Mouse (Mus musculus) ES-E14 (cell line): ENCODE data around the gene Osbpl10. TPM values are rescaled to one million over a fixed set of nuclear protein-coding genes. Genes with fewer than 3 reads are reported as not detected.

Experiments used
- DNase-seq: peaks from one replicate; pipeline ENCODE4 v3.0.0-alpha.2; 2013; ENCODE audit warnings: low read depth, low spot score
- H3K27ac ChIP-seq: 2 replicates; pipeline ENCODE4 v1.5.1; 2012; ENCODE audit warnings: low read depth, mild to moderate bottlenecking, low read length, moderate library complexity, mixed read lengths; ENCODE audit not compliant: poor library complexity, insufficient read depth, severe bottlenecking
- H3K36me3 ChIP-seq: 2 replicates; pipeline ENCODE4 v1.6.1; 2012; ENCODE audit warnings: mild to moderate bottlenecking, low read length, moderate library complexity, mixed read lengths; ENCODE audit not compliant: control insufficient read depth, poor library complexity, insufficient read depth, severe bottlenecking
- H3K4me1 ChIP-seq, 2 experiments: fragments of 150-350 bp in 1 of 2; sonication (generic) in 1 of 2; 2 replicates each; pipeline ENCODE4 v1.6.1; 2012; ENCODE audit warnings: low read length in 2 of 2, mild to moderate bottlenecking in 1 of 2, mixed read lengths in 1 of 2; ENCODE audit not compliant: control insufficient read depth in 2 of 2, insufficient read depth in 2 of 2, poor library complexity in 1 of 2
- H3K4me3 ChIP-seq, 2 experiments: fragments of 150-350 bp in 1 of 2; sonication (generic) in 1 of 2; 2 replicates each; pipeline ENCODE4 v1.5.1; 2012; ENCODE audit warnings: low read length in 2 of 2, low read depth in 1 of 2, mild to moderate bottlenecking in 1 of 2, mixed read lengths in 1 of 2; ENCODE audit not compliant: insufficient read depth in 1 of 2, poor library complexity in 1 of 2, severe bottlenecking in 1 of 2
- H3K9ac ChIP-seq: 2 replicates; pipeline ENCODE4 v1.6.1; 2012; ENCODE audit warnings: low read depth, mild to moderate bottlenecking, low read length, mixed read lengths; ENCODE audit not compliant: poor library complexity, insufficient read depth, severe bottlenecking
- H3K9me3 ChIP-seq: fragments of 150-350 bp; sonication (generic); 2 replicates; pipeline ENCODE4 v1.6.1; 2012; ENCODE audit warnings: low read depth, mild to moderate bottlenecking, low read length; ENCODE audit not compliant: control insufficient read depth, insufficient read depth
- CHD2 ChIP-seq: IDR thresholded peaks from 2 replicates; pipeline ENCODE4 v1.6.1; 2014; ENCODE audit warnings: mild to moderate bottlenecking, low read depth, low read length, inconsistent platforms
- HCFC1 ChIP-seq: IDR thresholded peaks from 2 replicates; pipeline ENCODE4 v1.6.1; 2012; ENCODE audit warnings: low read length, inconsistent platforms, borderline replicate concordance; ENCODE audit not compliant: insufficient read depth
- MAFK ChIP-seq: IDR thresholded peaks from 2 replicates; pipeline ENCODE4 v1.6.1; 2014; ENCODE audit warnings: mild to moderate bottlenecking, low read depth, low read length, inconsistent platforms; ENCODE audit not compliant: insufficient read depth
- ZC3H11A ChIP-seq: IDR thresholded peaks from 2 replicates; pipeline ENCODE4 v1.6.1; 2012; ENCODE audit warnings: low read depth, mild to moderate bottlenecking, inconsistent platforms, low read length, borderline replicate concordance
- ZNF384 ChIP-seq: IDR thresholded peaks from 2 replicates; pipeline ENCODE4 v1.6.1; 2012; ENCODE audit warnings: low read depth, low read length, inconsistent platforms
- in situ Hi-C, 2 experiments: fragments of 600-800 bp; cut with MboI; formaldehyde crosslinking; loops; one replicate each; pipeline ENCODE4 v1.15.1; 2025; ENCODE audit warnings: low sequenced_read_pairs in 2 of 2, inconsistent platforms in 1 of 2; ENCODE audit not compliant: unreplicated experiment in 2 of 2
- total RNA-seq: library from RNA; depleted of rRNA; stranded (reverse); fragments of 300-350 nt; gene quantifications from 2 replicates; pipeline ENCODE4 v1.2.3, GENCODE M21; 2012

Osbpl10 gene
- total RNA-seq, 1 experiment, result 15.2 TPM

DNA sequence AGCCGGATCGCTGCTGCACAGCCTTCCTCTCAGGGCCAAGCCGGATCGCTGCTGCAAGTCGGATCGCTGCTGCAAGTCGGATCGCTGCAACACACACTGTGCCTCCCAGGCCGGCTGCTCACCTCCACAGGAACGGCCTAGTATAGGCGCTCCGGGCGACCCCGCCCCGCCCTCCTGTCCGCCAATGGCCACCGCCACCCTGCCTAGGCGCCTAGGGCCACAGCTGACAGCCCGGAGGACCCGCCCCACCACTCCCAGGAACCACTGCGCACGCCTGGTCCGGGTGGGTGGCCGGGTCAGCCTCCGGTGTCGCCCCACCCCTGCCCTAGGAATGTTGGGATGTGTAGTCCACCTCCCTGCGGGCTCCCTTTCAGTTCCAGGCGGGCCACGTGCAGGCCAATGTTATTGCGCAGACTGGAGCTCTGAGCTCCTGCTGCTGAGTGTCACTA lies 44.6 kb upstream of the Osbpl10 start, which contains the start of gene Gpd1l:
TSS of gene Gpd1l (minus strand) at position 265 of the 449 bp plus-strand sequence.
- in situ Hi-C loops, result no loop called here
- H3K9me3 ChIP-seq, result no peaks in the 10 kb centered on the region
- peaks cover 2 to 19% of the 10 kb centered on the region in 2 experiments; a peak in 3 of 4 replicates for H3K4me1 ChIP-seq

DNA sequence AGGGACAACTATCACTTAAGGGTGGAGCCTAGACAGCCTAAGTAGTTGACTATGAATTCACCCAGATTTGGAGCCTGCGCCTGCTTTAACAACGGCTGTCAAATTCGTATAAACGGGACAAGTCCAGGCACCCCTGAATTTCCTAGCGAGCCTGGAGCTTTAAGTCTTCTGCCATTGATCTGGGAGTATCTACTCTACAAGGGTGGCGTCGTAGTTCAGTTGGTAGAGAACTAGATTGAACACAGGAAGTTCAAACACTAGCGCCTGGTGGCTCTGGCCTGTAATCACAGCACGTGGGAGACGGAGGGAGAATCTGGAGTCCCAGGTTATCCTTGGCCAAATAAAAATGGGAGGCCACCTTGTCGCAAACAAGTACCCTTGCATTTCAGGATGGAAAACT lies 44.1 kb upstream of the Osbpl10 start:
- peaks cover 2 to 16% of the 10 kb centered on the region in 2 experiments; a peak in 3 of 4 replicates for H3K4me1 ChIP-seq
- no peak for DNase-seq
- peak overlapping the region; percentile 4 to 39; a peak in 3 of 4 replicates for H3K4me3 ChIP-seq
- in situ Hi-C loops, result no loop called here
- no peaks in the 10 kb centered on the region for H3K9me3 ChIP-seq
- TF ChIP-seq MAFK (no peak), ZNF384 (no peak), HCFC1 (no peak), CHD2 (no peak), ZC3H11A (no peak)
- H3K27ac ChIP-seq, result no peak overlapping the region
- peak overlapping the region; percentile 47; the same call in 1 of the 2 replicates for H3K9ac ChIP-seq
- H3K36me3 ChIP-seq, result no peaks in the 10 kb centered on the region

More for the DNA sequence above, 44.6 kb upstream of the Osbpl10 start, which contains the start of gene Gpd1l:
- Histone ChIP-seq H3K4me3 (peak within 1 kb of the TSS; percentile 77 to 82), H3K27ac (no peak within 1 kb of the TSS), H3K36me3 (no peaks in the 10 kb centered on the region), H3K9ac (peak within 1 kb of the TSS; percentile 47)
- peak; percentile 83 for DNase-seq
- TF ChIP-seq CHD2 (no peak), ZC3H11A (no peak), MAFK (no peak), HCFC1 (peak; percentile 90), ZNF384 (no peak)

DNA sequence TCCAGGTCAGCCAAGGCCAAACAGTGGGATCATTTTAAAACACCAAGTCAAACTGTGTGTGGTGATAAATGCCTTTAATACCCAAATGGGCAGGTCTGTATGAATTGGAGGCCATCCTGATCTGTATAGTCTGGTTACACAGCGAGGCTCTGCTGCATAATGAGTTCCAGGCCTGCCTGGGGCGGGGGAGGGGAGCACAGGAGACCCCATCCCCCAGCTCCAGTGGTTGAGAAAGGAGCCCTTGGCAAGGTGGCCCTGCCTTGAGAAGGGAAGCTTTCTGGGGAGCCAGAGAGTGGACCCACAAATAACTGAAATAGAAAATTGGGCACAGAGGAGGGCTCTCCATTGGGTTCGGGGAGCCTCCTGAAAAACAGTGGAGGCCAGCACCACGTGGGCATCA lies 43.0 kb upstream of the Osbpl10 start:
- Histone ChIP-seq H3K9ac (no peak overlapping the region), H3K36me3 (no peaks in the 10 kb centered on the region), H3K4me1 (peaks cover 2 to 16% of the 10 kb centered on the region in 2 experiments; a peak in 3 of 4 replicates), H3K4me3 (no peak overlapping the region), H3K9me3 (no peaks in the 10 kb centered on the region), H3K27ac (no peak overlapping the region)
- in situ Hi-C loops, result no loop called here
- no peak for TF ChIP-seq ZC3H11A
- TF ChIP-seq ZNF384, result no peak
- TF ChIP-seq MAFK, result no peak
- no peak for TF ChIP-seq CHD2
- TF ChIP-seq HCFC1, result no peak
- no peak for DNase-seq

DNA sequence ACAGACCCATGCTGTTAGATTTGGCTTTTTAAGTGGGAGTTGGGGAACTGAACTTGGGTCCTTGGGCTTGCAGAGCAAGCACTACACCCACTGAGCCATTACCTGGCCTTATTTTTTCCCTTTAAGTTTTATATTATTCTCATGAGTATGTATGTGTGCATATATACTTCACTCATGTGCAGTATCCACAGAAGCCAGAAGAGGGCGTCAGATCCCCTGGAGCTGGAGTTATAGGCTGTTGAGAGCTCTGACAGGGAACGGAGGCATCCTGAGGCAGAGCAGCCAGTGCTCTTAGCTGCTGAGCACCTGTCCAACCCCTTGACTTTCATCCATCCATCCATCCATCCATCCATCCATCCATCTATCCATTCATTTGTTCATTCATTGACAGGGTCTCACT lies 41.7 kb upstream of the Osbpl10 start:
- DNase-seq, result no peak
- Histone ChIP-seq H3K36me3 (no peaks in the 10 kb centered on the region), H3K4me3 (no peak overlapping the region), H3K4me1 (peaks cover 2 to 16% of the 10 kb centered on the region in 2 experiments; a peak in 3 of 4 replicates), H3K9me3 (no peaks in the 10 kb centered on the region), H3K27ac (no peak overlapping the region), H3K9ac (no peak overlapping the region)
- TF ChIP-seq ZC3H11A, result no peak
- no peak for TF ChIP-seq MAFK
- no peak for TF ChIP-seq HCFC1
- no peak for TF ChIP-seq CHD2
- no peak for TF ChIP-seq ZNF384
- in situ Hi-C loops, result no loop called here

DNA sequence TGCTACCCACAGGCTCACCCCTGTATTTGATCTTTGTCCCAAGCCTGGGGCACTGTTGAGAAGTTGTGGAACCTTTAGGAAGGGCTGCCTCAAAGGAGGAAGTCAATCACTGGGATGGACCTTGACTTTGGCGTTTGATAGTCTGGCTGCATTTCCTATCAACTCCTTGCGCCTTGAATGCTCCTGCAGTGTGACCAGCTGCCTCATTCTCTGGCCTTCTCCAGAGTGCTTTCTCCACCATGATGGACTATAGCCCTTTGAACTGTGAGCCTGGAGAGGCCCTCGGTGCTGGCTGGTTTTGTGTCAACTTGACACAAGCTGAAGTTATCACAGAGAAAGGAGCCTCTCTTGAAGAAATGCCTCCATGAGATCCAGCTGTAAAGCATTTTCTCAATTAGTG lies 33.7 kb upstream of the Osbpl10 start:
- no peaks in the 10 kb centered on the region for H3K36me3 ChIP-seq
- no peak overlapping the region for H3K4me3 ChIP-seq
- no peak for DNase-seq
- in situ Hi-C loops, result no loop called here
- no peaks in the 10 kb centered on the region for H3K4me1 ChIP-seq
- TF ChIP-seq HCFC1 (no peak), MAFK (no peak), ZNF384 (no peak), ZC3H11A (no peak)
- H3K9me3 ChIP-seq, result no peaks in the 10 kb centered on the region
- no peak overlapping the region for H3K9ac ChIP-seq
- no peak overlapping the region for H3K27ac ChIP-seq
